Mouse (Mus musculus): ENCODE measurements around the gene Il12rb1.
"Not testable (repeated sequence)": the region's sequence is repeated elsewhere in the genome, so short reads cannot be mapped to it uniquely, and the experiment has no call there.

Gene Il12rb1

GRCm38 (mm10) chr8:70801830-70802229 is 6.4 kb upstream of the Il12rb1 start:
- no peak for DNase-seq

GRCm38 (mm10) chr8:70802786-70803510 is 5.3 kb upstream of the Il12rb1 start:
- no peak for DNase-seq

GRCm38 (mm10) chr8:70803761-70804480 is 4.3 kb upstream of the Il12rb1 start:
- peak; percentile 45 for DNase-seq

- peak; percentile 85 for DNase-seq
These were observed 3.6 kb upstream of the Il12rb1 start, which contains the start of gene Mast3 for GRCm38 (mm10) chr8:70804481-70805206. TSS of gene Mast3 (minus strand) at chr8:70805054.

DNA sequence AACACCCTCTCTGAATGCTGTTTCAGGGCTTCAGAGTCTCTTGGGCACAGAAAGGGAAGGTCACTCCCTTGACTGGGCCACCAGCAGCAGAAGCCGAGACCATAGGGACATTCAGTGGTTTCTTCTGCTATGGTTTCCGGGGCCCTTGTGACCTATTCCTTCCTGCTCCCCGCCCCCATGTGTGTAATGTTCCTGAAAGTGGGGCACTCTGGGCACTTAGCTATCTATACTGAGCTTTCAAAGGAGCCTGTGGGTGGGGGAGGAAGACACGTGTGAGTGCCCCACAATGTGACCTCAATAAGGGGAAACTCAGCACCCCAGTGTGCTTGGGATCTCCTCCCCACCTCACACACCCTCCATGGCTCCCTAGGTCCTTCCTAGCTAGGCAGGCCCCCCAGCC is 1.7 kb upstream of the Il12rb1 start:
- DNase-seq = peak; percentile 45

DNA sequence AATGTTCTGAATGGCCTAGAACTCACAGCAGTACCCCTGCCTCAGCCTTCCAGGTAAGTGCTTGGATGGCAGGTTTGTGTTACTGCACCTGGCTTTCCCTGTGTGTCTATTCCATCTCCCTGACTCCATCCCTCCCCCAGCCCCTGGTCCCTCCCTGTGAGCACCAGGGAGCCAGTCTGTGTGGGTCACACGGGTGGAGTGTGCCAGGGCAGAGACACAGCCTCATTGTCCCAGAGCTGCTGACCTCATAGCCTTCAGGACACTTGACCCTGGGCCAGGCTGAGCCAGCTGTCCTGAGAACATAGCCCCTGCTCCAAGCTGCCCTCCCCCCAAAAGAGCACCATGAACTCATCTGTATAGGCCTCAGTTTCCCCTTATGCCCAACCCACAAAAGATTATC is 945 bp upstream of the Il12rb1 start:
- DNase-seq = no peak

DNA sequence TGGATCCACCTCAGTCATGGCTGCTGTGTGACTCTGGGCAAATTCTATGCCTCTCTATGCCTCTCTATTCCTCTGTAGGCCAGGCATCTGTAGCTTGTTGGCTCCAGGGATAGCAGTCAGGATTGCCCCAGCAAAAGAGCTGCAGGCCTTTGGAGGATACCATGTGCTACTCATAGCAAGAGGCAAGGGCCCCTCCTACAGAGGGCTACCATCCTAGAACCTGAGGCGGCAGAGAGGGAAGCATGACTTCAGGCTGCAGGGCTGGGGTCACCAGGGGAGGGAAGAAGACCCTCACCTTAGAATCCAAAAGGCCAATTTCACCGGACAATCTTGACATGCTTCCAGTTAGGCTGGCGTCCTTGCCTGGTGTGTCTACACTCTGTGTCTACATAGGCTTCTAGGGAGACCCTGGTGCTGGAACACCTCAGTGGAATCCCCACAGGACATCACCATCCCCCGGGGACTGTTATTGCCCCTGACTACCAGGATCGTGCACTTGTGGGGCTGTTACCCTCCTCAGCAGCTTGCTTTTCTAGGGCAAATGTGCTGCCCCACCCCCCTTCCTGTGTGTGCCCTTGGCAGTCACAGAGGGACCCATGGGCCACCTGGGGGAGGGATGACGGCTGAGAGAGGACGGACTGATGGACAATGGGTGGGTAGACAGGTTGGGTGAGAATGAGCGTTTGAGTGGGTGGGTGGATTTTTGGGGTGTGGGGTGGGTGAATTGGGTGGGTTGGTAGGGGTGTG is 879 bp downstream of the Il12rb1 start:
- no peak for DNase-seq

DNA sequence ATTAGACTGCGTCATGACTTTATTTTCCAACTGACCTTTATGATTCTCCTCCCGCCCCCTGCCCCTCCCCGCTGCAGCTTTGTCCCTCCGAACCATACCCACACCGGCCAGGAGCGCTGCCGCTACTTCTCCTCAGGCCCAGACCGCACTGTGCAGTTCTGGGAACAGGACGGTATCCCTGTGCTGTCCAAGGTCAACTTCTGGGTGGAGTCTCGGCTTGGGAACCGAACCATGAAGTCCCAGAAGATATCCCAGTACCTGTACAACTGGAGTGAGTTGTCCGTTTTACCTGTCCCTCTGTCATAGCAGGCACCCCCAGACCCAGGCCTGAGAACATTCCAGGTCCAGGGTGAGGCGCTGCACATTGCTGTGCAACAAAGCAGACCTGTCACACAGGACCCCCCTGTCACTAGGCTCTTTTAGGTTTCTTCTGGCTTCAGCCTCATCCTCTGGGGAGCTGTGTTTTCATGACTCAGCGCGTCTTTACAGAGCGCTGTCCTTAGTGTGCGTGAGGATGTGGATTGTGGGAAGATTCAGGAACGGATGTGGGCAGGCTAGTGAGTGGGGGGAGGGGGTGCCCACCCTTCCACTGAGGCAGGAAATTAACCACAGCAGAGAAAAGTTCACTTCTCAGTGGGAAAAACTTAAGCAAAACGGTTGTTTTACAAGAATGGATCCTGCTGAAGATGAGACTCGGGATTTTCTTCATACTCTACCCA is 2.9 kb downstream of the Il12rb1 start:
- DNase-seq = no peak

- DNase-seq = no peak
These were observed 3.8 kb downstream of the Il12rb1 start for GRCm38 (mm10) chr8:70812055-70812454.

DNA sequence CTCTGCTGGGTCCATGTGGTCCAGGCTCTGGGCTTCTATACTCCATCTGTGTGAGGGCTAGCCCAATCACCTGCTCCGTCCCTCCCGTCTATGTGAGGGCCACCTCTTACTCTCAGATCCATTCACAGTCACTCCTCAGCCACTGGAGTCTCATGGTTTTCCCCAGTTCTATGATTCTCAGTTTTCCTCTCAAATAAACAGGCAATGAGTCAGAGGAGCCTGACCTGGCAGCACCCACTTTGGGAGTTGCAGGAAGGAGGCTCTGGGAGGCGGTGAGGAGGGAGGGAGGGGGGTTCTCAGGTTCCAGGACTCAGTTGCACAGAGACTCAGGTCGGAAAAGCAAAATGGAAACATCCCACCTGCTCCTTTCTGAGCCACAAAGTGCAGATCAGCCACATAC is 4.6 kb downstream of the Il12rb1 start:
- DNase-seq = no peak

DNA sequence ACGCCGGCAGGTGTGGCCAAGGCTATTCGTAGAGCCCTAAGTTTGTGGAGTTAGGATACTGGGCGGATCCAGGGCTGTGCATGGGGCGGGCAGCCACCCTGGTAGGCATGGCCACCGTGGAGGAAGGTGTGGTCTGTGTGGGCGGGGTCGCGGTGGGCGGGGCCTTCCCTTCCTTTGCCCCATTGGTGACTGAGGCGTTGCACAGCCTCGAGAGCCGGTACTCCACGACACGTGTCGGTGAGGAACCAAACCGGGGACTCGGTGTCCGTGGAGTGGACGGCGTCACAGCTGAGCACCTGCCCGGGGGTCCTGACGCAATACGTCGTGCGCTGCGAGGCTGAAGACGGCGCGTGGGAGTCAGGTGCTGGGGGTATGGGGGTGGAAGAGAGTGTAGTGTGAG is 8.4 kb downstream of the Il12rb1 start:
- peak; percentile 75 for DNase-seq

DNA sequence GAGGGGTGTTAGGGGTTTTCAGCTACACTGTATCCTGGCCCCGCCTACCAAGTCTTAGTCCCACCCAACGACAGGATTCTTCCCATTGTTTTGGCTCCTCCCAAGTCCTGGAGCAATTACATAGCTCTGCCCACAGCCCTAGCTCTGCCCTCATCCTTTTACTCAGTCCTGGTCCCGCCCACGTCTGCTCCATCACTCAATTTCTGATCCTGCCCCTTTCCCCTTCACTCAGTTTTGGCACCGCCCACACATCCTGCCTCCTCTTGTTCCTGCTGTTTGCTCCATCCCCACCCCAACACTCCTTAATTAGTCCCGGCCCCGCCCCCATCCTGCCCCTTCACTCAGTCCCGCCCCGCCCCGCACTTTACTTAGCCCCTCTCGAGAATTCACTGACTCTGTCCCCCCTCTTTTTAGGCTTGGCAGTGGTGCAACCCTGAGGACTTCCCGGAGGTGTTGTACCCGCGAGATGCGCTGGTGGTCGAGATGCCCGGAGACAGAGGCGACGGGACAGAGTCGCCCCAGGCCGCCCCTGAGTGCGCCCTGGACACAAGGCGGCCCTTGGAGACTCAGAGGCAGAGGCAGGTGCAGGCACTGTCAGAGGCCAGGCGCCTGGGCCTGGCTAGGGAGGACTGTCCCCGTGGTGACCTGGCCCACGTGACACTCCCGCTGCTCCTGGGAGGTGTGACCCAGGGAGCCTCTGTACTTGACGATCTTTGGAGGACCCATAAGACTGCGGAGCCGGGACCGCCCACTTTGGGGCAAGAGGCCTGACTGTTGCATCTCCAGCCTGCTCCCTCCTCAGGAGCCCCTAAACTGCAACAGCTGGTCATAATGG is 12.1 kb downstream of the Il12rb1 start:
- DNase-seq = peak; percentile 90

GRCm38 (mm10) chr8:70821399-70821962 is 13.2 kb downstream of the Il12rb1 start:
- DNase-seq = peak; percentile 75

DNA sequence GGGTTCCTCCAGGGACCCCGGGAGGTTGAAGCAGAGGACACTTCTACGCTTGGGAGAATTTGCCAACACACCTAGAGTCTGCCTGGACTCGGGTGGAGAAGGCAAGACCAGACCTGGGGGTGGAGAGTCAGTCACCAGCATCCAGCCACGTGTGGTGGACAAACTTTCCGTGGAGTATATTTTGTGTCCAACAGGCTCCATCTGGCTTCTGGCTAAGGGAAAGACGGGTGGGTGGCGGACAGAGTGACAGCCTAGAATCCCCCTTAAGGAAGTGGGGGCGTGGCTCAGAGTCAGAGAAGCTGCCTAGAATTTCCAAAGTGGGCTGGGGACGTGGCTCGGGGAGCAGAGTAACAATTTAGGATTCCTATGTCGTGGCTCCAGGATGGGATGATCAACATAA is 13.7 kb downstream of the Il12rb1 start:
- DNase-seq = no peak

DNA sequence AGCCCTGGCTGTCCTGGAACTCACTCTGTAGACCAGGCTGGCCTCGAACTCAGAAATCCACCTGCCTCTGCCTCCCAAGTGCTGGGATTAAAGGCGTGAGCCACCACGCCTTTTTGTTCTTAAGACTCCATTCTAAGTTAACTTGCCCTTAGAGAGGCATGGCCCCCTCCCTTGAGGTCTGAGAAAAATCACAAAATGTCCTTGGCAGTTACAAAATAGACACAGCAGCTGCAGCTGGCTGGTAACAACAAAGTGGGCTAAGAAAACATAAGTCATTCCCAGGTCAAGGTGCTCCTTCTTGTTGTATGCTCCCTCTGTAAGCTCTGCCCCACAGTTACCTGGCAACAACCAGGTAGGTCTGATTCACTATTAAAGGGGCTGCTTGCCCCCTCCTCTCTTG is 14.3 kb downstream of the Il12rb1 start:
- DNase-seq = not testable (repeated sequence)

DNA sequence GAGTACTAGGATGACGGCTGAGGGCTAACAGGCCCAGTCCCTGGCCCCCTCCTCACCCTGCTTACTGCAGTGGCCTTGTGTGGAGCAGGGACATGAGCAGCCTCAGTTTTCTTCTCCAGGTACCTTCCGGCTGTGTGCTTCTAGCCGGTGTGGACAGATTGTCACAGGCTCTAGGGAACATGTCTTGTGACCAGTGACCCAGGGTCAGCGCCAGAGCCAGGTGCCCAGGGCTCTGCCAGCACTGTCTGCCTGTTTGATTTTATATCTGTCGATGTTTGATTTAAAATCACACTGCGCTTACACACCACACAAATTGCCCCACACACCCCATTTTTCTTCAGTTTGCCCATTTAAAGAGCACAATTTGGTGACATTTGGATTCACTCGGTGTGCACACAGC is 15.6 kb downstream of the Il12rb1 start:
- DNase-seq = no peak

DNA sequence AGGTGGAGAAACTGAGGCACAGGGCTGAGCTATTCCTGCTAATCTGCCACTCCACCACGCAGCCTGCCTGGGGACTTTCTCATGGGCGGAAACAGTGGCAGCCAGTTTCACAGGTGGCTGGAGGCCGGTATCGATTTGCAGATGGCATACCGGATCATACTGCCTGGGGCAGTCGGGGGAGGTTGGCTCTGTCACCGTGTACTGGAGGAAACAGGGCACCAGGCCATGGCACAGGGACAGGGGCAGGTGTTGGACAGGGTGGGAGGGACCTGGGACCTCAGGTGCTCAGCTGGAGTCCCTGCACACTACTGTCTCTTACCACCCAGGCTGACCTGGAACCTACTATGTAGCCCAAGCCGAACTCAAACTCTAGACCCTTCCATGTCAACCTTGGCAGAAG is 17.6 kb downstream of the Il12rb1 start:
- no peak for DNase-seq

DNA sequence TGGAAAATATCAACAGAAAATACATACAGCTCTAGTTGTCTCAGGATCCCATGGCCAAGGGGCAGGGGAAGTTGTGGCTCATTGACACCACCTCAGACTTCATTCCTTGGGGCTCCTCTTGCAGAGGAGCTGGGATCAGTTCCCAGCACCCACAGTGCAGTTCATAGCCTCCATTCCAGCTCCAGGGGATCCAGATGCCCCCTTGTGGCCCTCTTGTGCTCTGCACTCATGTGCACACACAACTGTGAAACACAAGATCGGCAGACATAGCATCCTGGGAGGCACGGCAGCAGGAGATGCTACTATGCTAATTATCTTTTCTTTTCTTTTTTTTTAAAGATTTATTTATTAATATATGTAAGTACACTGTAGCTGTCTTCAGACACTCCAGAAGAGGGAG is 18.8 kb downstream of the Il12rb1 start:
- DNase-seq = no peak

DNA sequence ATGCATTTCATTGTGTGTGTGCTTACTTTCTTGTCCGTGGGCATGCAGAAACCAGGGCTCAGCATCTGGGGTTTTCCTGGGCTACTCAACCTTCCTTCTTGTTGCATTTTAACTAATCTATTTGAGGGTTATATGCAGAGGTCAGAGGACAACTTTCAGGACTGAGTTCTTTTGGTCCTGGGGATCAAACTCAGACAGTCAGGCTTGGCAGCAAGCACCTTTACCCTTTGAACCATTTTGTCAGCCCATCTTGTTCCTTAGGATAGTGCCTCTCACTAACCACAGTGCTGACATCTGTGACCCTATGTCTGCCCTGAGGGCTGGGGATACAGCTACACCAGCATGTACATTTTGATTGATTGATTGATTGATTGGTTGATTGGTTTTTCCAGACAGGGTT is 19.5 kb downstream of the Il12rb1 start:
- DNase-seq = no peak

DNA sequence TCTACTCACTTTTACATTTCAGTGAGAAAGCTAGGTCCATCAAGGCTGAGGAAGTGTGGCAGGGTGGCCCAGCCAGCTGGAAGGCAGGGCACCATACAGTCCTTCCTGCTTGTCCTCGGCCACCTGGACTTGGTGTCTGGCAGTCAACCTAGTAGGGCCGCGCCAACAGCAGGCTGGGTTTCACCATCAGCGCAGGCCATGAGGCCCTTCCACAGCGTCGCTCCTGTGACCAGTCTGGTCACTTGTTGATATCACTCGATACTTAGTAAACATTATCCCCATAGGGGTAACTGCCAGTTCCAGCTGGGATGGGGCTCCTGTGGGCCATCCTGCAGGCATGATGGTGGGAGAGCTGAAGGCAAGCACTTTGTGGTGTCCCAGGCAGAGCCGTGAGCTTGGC is 23.3 kb downstream of the Il12rb1 start:
- no peak for DNase-seq

- DNase-seq = no peak
These were observed 24.1 kb downstream of the Il12rb1 start for GRCm38 (mm10) chr8:70832371-70832770.
